Mouse (Mus musculus) C2C12 (cell line): ENCODE measurements around the gene Prmt3.

ENCODE experiments used
- CEBPB ChIP-seq: IDR thresholded peaks from one replicate; pipeline ENCODE4 v1.6.1; 2011; ENCODE audit warnings: low read depth, mild to moderate bottlenecking, control low read depth, moderate library complexity
- CTCF ChIP-seq: IDR thresholded peaks from one replicate; pipeline ENCODE4 v1.5.1; 2011; ENCODE audit not compliant: control insufficient read depth, insufficient read depth, insufficient read length
- FOSL1 ChIP-seq: IDR thresholded peaks from one replicate; pipeline ENCODE4 v1.8.0; 2011; ENCODE audit warnings: mild to moderate bottlenecking, low read length; ENCODE audit not compliant: poor library complexity, insufficient read depth, severe bottlenecking
- MAX ChIP-seq: IDR thresholded peaks from one replicate; pipeline ENCODE4 v1.6.1; 2011; ENCODE audit warnings: mild to moderate bottlenecking, control low read depth
- USF1 ChIP-seq: IDR thresholded peaks from one replicate; pipeline ENCODE4 v1.6.1; 2011; ENCODE audit warnings: low read depth, mild to moderate bottlenecking, control low read depth, moderate library complexity

GRCm38 (mm10) chr7:49859820-49860219 is 81.7 kb downstream of the Prmt3 start:
- TF ChIP-seq CTCF = no peak
- TF ChIP-seq MAX = no peak
- TF ChIP-seq USF1 = no peak
- TF ChIP-seq FOSL1 = no peak
- TF ChIP-seq CEBPB = no peak
